Mouse (Mus musculus) G1E (cell line): Measurements from ENCODE around the gene Tlk1. TPM values are rescaled to one million over a fixed set of nuclear protein-coding genes. Genes with fewer than 3 reads are reported as not detected.
A peak's percentile ranks its signal among the peaks of the same experiment; 100 is the strongest.

ENCODE experiments used
- ATAC-seq: 2 replicates; pipeline ENCODE4 v1.8.0; 2016; ENCODE audit warnings: mild to moderate bottlenecking; ENCODE audit not compliant: insufficient number of reproducible peaks, poor library complexity, low FRiP score, severe bottlenecking; ENCODE audit errors: extremely low read depth
- DNase-seq: peaks from one replicate; pipeline ENCODE4 v3.0.0; 2012; ENCODE audit warnings: low spot score
- H3K27me3 ChIP-seq: 2 replicates; pipeline ENCODE4 v1.6.1; 2012; ENCODE audit warnings: mild to moderate bottlenecking, low read length, inconsistent platforms; ENCODE audit not compliant: insufficient read depth
- H3K36me3 ChIP-seq: replicated peaks from 2 replicates; pipeline ENCODE3; 2012; ENCODE audit warnings: mild to moderate bottlenecking, inconsistent platforms
- H3K4me1 ChIP-seq: 2 replicates; pipeline ENCODE4 v1.6.1; 2012; ENCODE audit warnings: low read depth, low read length, inconsistent platforms, mixed read lengths; ENCODE audit not compliant: insufficient read depth
- H3K4me3 ChIP-seq: 2 replicates; pipeline ENCODE4 v1.5.1; 2012; ENCODE audit warnings: low read depth, mild to moderate bottlenecking, inconsistent platforms, low read length, moderate library complexity, mixed read lengths
- H3K9me3 ChIP-seq: replicated peaks from 2 replicates; pipeline ENCODE4 v1.6.1; 2012; ENCODE audit warnings: inconsistent platforms
- CTCF ChIP-seq: IDR thresholded peaks from 2 replicates; pipeline ENCODE4 v1.5.1; 2012; ENCODE audit warnings: low read depth, low read length, inconsistent platforms, mixed read lengths
- GATA1 ChIP-seq: IDR thresholded peaks from 2 replicates; pipeline ENCODE4 v1.6.1; 2012; ENCODE audit warnings: borderline replicate concordance, low read length, inconsistent platforms, mixed read lengths
- GATA2 ChIP-seq: IDR thresholded peaks from 2 replicates; pipeline ENCODE4 v1.6.1; 2012; ENCODE audit warnings: low read depth, low read length, inconsistent platforms, borderline replicate concordance
- POLR2AphosphoS5 ChIP-seq: IDR thresholded peaks from 2 replicates; pipeline ENCODE4 v1.6.1; 2012; ENCODE audit warnings: low read depth, low read length, inconsistent platforms; ENCODE audit not compliant: insufficient replicate concordance
- TAL1 ChIP-seq: conservative IDR thresholded peaks from 2 replicates; pipeline ENCODE4 v1.6.1; 2012; ENCODE audit warnings: low read depth, low read length, inconsistent platforms, mixed read lengths
- polyA plus RNA-seq: library from polyadenylated mRNA; stranded (reverse); fragments of >175 nt; gene quantifications from 2 replicates; pipeline ENCODE4 v1.2.3, GENCODE M21; 2012
- total RNA-seq, 2 experiments: library from RNA; stranded (forward) in 1 of 2; stranded (reverse) in 1 of 2; fragments of 200-1000 nt in 1 of 2; fragments of >200 nt in 1 of 2; fragmentation: Nextera tagmentation in 1 of 2; gene quantifications; 2 replicates each; pipeline ENCODE4 v1.2.3; 2014 to 2017

Tlk1 gene
- total and polyA plus RNA-seq, 3 experiments = 29.3 to 132 (median 96.2) TPM

- Histone ChIP-seq H3K36me3 (no peaks in the 10 kb centered on the region), H3K4me1 (peaks cover 30% of the 10 kb centered on the region), H3K4me3 (no peak overlapping the region), H3K9me3 (no peaks in the 10 kb centered on the region), H3K27me3 (no peaks in the 10 kb centered on the region)
- DNase-seq (no peak), ATAC-seq (no peak)
- no peak for TF ChIP-seq POLR2AphosphoS5
- no peak for TF ChIP-seq TAL1
- no peak for TF ChIP-seq GATA2
- TF ChIP-seq CTCF = no peak
- no peak for TF ChIP-seq GATA1
Observed at GRCm38 (mm10) chr2:70836306-70836651, 10.8 kb upstream of the Tlk1 start.

GRCm38 (mm10) chr2:70835641-70836305, 10.2 kb upstream of the Tlk1 start:
- no peak for ATAC-seq
- H3K36me3 ChIP-seq = no peaks in the 10 kb centered on the region
- peaks cover 35% of the 10 kb centered on the region for H3K4me1 ChIP-seq
- no peaks in the 10 kb centered on the region for H3K9me3 ChIP-seq
- TF ChIP-seq TAL1 (no peak), CTCF (no peak), GATA2 (no peak), POLR2AphosphoS5 (no peak), GATA1 (no peak)
- no peak for DNase-seq
- H3K27me3 ChIP-seq = no peaks in the 10 kb centered on the region
- no peak overlapping the region for H3K4me3 ChIP-seq

GRCm38 (mm10) chr2:70835209-70835608, 9.7 kb upstream of the Tlk1 start:
- ATAC-seq (no peak), DNase-seq (no peak)
- Histone ChIP-seq H3K9me3 (no peaks in the 10 kb centered on the region), H3K4me3 (no peak overlapping the region), H3K27me3 (no peaks in the 10 kb centered on the region), H3K36me3 (no peaks in the 10 kb centered on the region), H3K4me1 (peaks cover 41% of the 10 kb centered on the region)
- TF ChIP-seq GATA1 (no peak), POLR2AphosphoS5 (no peak)

- Histone ChIP-seq H3K9me3 (no peaks in the 10 kb centered on the region), H3K27me3 (no peaks in the 10 kb centered on the region), H3K36me3 (no peaks in the 10 kb centered on the region), H3K4me3 (no peak overlapping the region), H3K4me1 (peaks cover 48% of the 10 kb centered on the region)
- TF ChIP-seq GATA2 = no peak
- TF ChIP-seq GATA1 = no peak
- TF ChIP-seq TAL1 = no peak
- no peak for TF ChIP-seq POLR2AphosphoS5
- TF ChIP-seq CTCF = no peak
- ATAC-seq = no peak
- DNase-seq = no peak
Observed at GRCm38 (mm10) chr2:70833261-70833660, 7.7 kb upstream of the Tlk1 start.

GRCm38 (mm10) chr2:70831709-70832350, 6.3 kb upstream of the Tlk1 start:
- H3K4me1 ChIP-seq = peaks cover 54% of the 10 kb centered on the region
- no peak overlapping the region for H3K4me3 ChIP-seq
- no peak for TF ChIP-seq POLR2AphosphoS5
- no peak for TF ChIP-seq TAL1
- TF ChIP-seq GATA2 = no peak
- no peak for TF ChIP-seq CTCF
- no peak for TF ChIP-seq GATA1
- DNase-seq = no peak
- H3K9me3 ChIP-seq = no peaks in the 10 kb centered on the region
- no peaks in the 10 kb centered on the region for H3K36me3 ChIP-seq
- no peaks in the 10 kb centered on the region for H3K27me3 ChIP-seq
- ATAC-seq = no peak

- Histone ChIP-seq H3K9me3 (no peaks in the 10 kb centered on the region), H3K4me3 (no peak overlapping the region; the same call in 1 of the 2 replicates), H3K27me3 (no peaks in the 10 kb centered on the region), H3K4me1 (peaks cover 60% of the 10 kb centered on the region), H3K36me3 (no peaks in the 10 kb centered on the region)
- no peak for DNase-seq
- ATAC-seq = peak; percentile 72
- TF ChIP-seq GATA2 = no peak
- TF ChIP-seq POLR2AphosphoS5 = no peak
- TF ChIP-seq CTCF = no peak
- peak; percentile 54 for TF ChIP-seq TAL1
Observed at GRCm38 (mm10) chr2:70830683-70831082, 5.2 kb upstream of the Tlk1 start.
